Mouse (Mus musculus) MEL (cell line): ENCODE results near the gene Rap1b. TPM values are rescaled to one million over a fixed set of nuclear protein-coding genes. Genes with fewer than 3 reads are reported as not detected.

ENCODE experiments used
- DNase-seq: peaks from one replicate; pipeline ENCODE4 v3.0.0; 2011; ENCODE audit warnings: low read depth, low spot score
- H3K27ac ChIP-seq: 2 replicates; pipeline ENCODE4 v1.5.1; 2012; ENCODE audit warnings: low read depth, mild to moderate bottlenecking, control low read depth, low read length, moderate library complexity; ENCODE audit not compliant: control insufficient read depth
- H3K27me3 ChIP-seq, 2 experiments: fragments of 150-350 bp in 1 of 2; sonication (generic) in 1 of 2; 2 replicates each; pipeline ENCODE4 v1.6.1; 2012; ENCODE audit warnings: low read length in 2 of 2, mild to moderate bottlenecking in 2 of 2, improper control_type of control experiment in 1 of 2, moderate library complexity in 1 of 2; ENCODE audit not compliant: insufficient read depth in 2 of 2, control insufficient read depth in 1 of 2
- H3K36me3 ChIP-seq, 2 experiments: 2 replicates each; pipeline ENCODE4 v1.6.1; 2012 to 2014; ENCODE audit warnings: low read length in 2 of 2, improper control_type of control experiment in 1 of 2, inconsistent platforms in 1 of 2, mild to moderate bottlenecking in 1 of 2; ENCODE audit not compliant: insufficient read depth in 2 of 2, control insufficient read depth in 1 of 2
- H3K4me1 ChIP-seq, 2 experiments: fragments of 150-350 bp in 1 of 2; sonication (generic) in 1 of 2; 2 replicates each; pipeline ENCODE4 v1.6.1; 2012; ENCODE audit warnings: low read length in 2 of 2, improper control_type of control experiment in 1 of 2, mild to moderate bottlenecking in 1 of 2; ENCODE audit not compliant: insufficient read depth in 2 of 2, control insufficient read depth in 1 of 2
- H3K4me3 ChIP-seq, 2 experiments: fragments of 150-350 bp in 1 of 2; sonication (generic) in 1 of 2; 2 replicates each; pipeline ENCODE4 v1.5.1; 2012; ENCODE audit warnings: low read depth in 2 of 2, low read length in 2 of 2, mild to moderate bottlenecking in 2 of 2, moderate library complexity in 2 of 2, control low read depth in 1 of 2, improper control_type of control experiment in 1 of 2; ENCODE audit not compliant: control insufficient read depth in 1 of 2, insufficient read depth in 1 of 2
- H3K79me2 ChIP-seq: 2 replicates; pipeline ENCODE4 v1.6.1; 2012; ENCODE audit warnings: mild to moderate bottlenecking, low read length, moderate library complexity; ENCODE audit not compliant: control insufficient read depth, poor library complexity, insufficient read depth
- H3K9ac ChIP-seq: 2 replicates; pipeline ENCODE4 v1.6.1; 2012; ENCODE audit warnings: low read depth, mild to moderate bottlenecking, control low read depth, low read length, moderate library complexity; ENCODE audit not compliant: control insufficient read depth, poor library complexity, severe bottlenecking
- H3K9me3 ChIP-seq: fragments of 150-350 bp; sonication (generic); replicated peaks from 2 replicates; pipeline ENCODE4 v1.6.1; 2012; ENCODE audit warnings: mild to moderate bottlenecking, low read length, improper control_type of control experiment, moderate library complexity; ENCODE audit not compliant: insufficient read depth
- BHLHE40 ChIP-seq: IDR thresholded peaks from 2 replicates; pipeline ENCODE4 v1.6.1; 2012; ENCODE audit warnings: low read depth, mild to moderate bottlenecking, inconsistent platforms, low read length, improper control_type of control experiment, borderline replicate concordance
- CHD1 ChIP-seq: IDR thresholded peaks from 2 replicates; pipeline ENCODE4 v1.6.1; 2012; ENCODE audit warnings: low read depth, mild to moderate bottlenecking, inconsistent platforms, low read length, improper control_type of control experiment
- CHD2 ChIP-seq: IDR thresholded peaks from 2 replicates; pipeline ENCODE4 v1.6.1; 2011; ENCODE audit warnings: low read length, improper control_type of control experiment
- CTCF ChIP-seq, 3 experiments: IDR thresholded peaks in 2 of 3; conservative IDR thresholded peaks in 1 of 3; 2 replicates each; pipeline ENCODE4 v1.5.1; 2011 to 2012; ENCODE audit warnings: low read length in 3 of 3, low read depth in 2 of 3, mild to moderate bottlenecking in 2 of 3, improper control_type of control experiment in 1 of 3, inconsistent platforms in 1 of 3, mixed read lengths in 1 of 3, moderate library complexity in 1 of 3; ENCODE audit not compliant: control insufficient read depth in 1 of 3, insufficient read depth in 1 of 3, poor library complexity in 1 of 3, severe bottlenecking in 1 of 3
- E2F4 ChIP-seq: IDR thresholded peaks from 2 replicates; pipeline ENCODE4 v1.6.1; 2011; ENCODE audit warnings: low read depth, low read length, improper control_type of control experiment, borderline replicate concordance
- ELF1 ChIP-seq: IDR thresholded peaks from 2 replicates; pipeline ENCODE4 v1.6.1; 2014; ENCODE audit warnings: low read depth, mild to moderate bottlenecking, inconsistent platforms, low read length, improper control_type of control experiment, moderate library complexity
- ETS1 ChIP-seq: IDR thresholded peaks from 2 replicates; pipeline ENCODE4 v1.6.1; 2012; ENCODE audit warnings: low read depth, mild to moderate bottlenecking, inconsistent platforms, low read length, improper control_type of control experiment, moderate library complexity
- MAZ ChIP-seq: IDR thresholded peaks from 2 replicates; pipeline ENCODE4 v1.6.1; 2012; ENCODE audit warnings: low read depth, mild to moderate bottlenecking, inconsistent platforms, low read length, improper control_type of control experiment
- NRF1 ChIP-seq: IDR thresholded peaks from 2 replicates; pipeline ENCODE4 v1.6.1; 2014; ENCODE audit warnings: low read depth, mild to moderate bottlenecking, inconsistent platforms, low read length, improper control_type of control experiment, moderate library complexity; ENCODE audit not compliant: poor library complexity, insufficient read depth, severe bottlenecking
- RAD21 ChIP-seq: IDR thresholded peaks from 2 replicates; pipeline ENCODE4 v1.6.1; 2011; ENCODE audit warnings: mild to moderate bottlenecking, low read depth, low read length, improper control_type of control experiment
- SMC3 ChIP-seq: IDR thresholded peaks from 2 replicates; pipeline ENCODE4 v1.6.1; 2011; ENCODE audit warnings: low read depth, low read length, improper control_type of control experiment
- TCF12 ChIP-seq: IDR thresholded peaks from 2 replicates; pipeline ENCODE4 v1.6.1; 2014; ENCODE audit warnings: low read depth, mild to moderate bottlenecking, inconsistent platforms, low read length, improper control_type of control experiment, moderate library complexity
- USF2 ChIP-seq, 2 experiments: IDR thresholded peaks; 2 replicates each; pipeline ENCODE4 v1.6.1; 2011 to 2012; ENCODE audit warnings: improper control_type of control experiment in 2 of 2, low read length in 2 of 2, borderline replicate concordance in 1 of 2, inconsistent platforms in 1 of 2, low read depth in 1 of 2, mild to moderate bottlenecking in 1 of 2; ENCODE audit not compliant: insufficient read depth in 1 of 2
- ZC3H11A ChIP-seq: IDR thresholded peaks from 2 replicates; pipeline ENCODE4 v1.6.1; 2012; ENCODE audit warnings: low read depth, mild to moderate bottlenecking, inconsistent platforms, low read length, improper control_type of control experiment
- ZKSCAN1 ChIP-seq: IDR thresholded peaks from 2 replicates; pipeline ENCODE4 v1.6.1; 2012; ENCODE audit warnings: low read depth, mild to moderate bottlenecking, inconsistent platforms, low read length, improper control_type of control experiment, moderate library complexity
- ZMIZ1 ChIP-seq: IDR thresholded peaks from 2 replicates; pipeline ENCODE4 v1.6.1; 2012; ENCODE audit warnings: low read depth, mild to moderate bottlenecking, inconsistent platforms, low read length, improper control_type of control experiment, moderate library complexity
- ZNF384 ChIP-seq: IDR thresholded peaks from 2 replicates; pipeline ENCODE4 v1.6.1; 2012; ENCODE audit warnings: low read depth, mild to moderate bottlenecking, inconsistent platforms, low read length, improper control_type of control experiment
- polyA plus RNA-seq, 2 experiments: library from polyadenylated mRNA; stranded (reverse) in 1 of 2; unstranded in 1 of 2; fragments of >175 nt in 1 of 2; fragments of >200 nt in 1 of 2; gene quantifications; 2 replicates each; pipeline versions ENCODE4 v1.2.1 to v1.2.4; 2012; ENCODE audit warnings: low replicate concordance in 2 of 2, low read depth in 1 of 2; ENCODE audit not compliant: insufficient read length in 2 of 2, insufficient read depth in 1 of 2, missing spikeins in 1 of 2
- total RNA-seq: library from RNA; depleted of rRNA; stranded (reverse); fragments of 300-350 nt; gene quantifications from 2 replicates; pipeline ENCODE4 v1.2.3, GENCODE M21; 2012

Rap1b gene
- total and polyA plus RNA-seq, 3 experiments, result 42.3 to 89.1 (median 83.3) TPM

- TF ChIP-seq CHD2, result no peak
- no peak for TF ChIP-seq ELF1
- no peak for TF ChIP-seq ZKSCAN1
- 0 out of 2 replicates have a peak, but pooled peaks have one; percentile 31 for TF ChIP-seq ZNF384
- TF ChIP-seq CHD1, result no peak
- Histone ChIP-seq H3K9ac (no peak overlapping the region), H3K36me3 (peaks cover 0 to 7% of the 10 kb centered on the region in 2 experiments; a peak in 1 of 4 replicates), H3K4me3 (no peak overlapping the region), H3K9me3 (no peaks in the 10 kb centered on the region), H3K27me3 (no peaks in the 10 kb centered on the region), H3K4me1 (peaks cover 2 to 7% of the 10 kb centered on the region in 2 experiments; a peak in 1 of 4 replicates), H3K27ac (no peak overlapping the region), H3K79me2 (no peaks in the 10 kb centered on the region; the same call in 1 of the 2 replicates)
- no peak for DNase-seq
Measured at GRCm38 (mm10) chr10:117797684-117798083, 48.2 kb downstream of the Rap1b start.

- no peak overlapping the region for H3K27ac ChIP-seq
- peaks cover 0 to 7% of the 10 kb centered on the region in 2 experiments; a peak in 1 of 4 replicates for H3K36me3 ChIP-seq
- no peak for DNase-seq
- H3K4me3 ChIP-seq, result no peak overlapping the region
- H3K9me3 ChIP-seq, result no peaks in the 10 kb centered on the region
- H3K79me2 ChIP-seq, result peaks cover 4% of the 10 kb centered on the region
- H3K9ac ChIP-seq, result no peak overlapping the region
- no peaks in the 10 kb centered on the region for H3K27me3 ChIP-seq
- TF ChIP-seq USF2 (IDR thresholded peaks at IDR 0.05; ENCODE audit: borderline replicate concordance in 1 of 2, insufficient read depth in 1 of 2, low read depth in 1 of 2, low read length in 2 of 2), result no peak
- no peak for TF ChIP-seq SMC3
- no peak for TF ChIP-seq NRF1
- TF ChIP-seq BHLHE40, result no peak
- TF ChIP-seq ETS1, result no peak
- no peak for TF ChIP-seq TCF12
- TF ChIP-seq ZKSCAN1, result no peak
- TF ChIP-seq E2F4, result no peak
- no peak for TF ChIP-seq CHD1
- H3K4me1 ChIP-seq, result peaks cover 2 to 7% of the 10 kb centered on the region in 2 experiments; a peak in 1 of 4 replicates
Measured at GRCm38 (mm10) chr10:117797106-117797505, 48.7 kb downstream of the Rap1b start.

GRCm38 (mm10) chr10:117796181-117796580 lies 49.7 kb downstream of the Rap1b start:
- no peak overlapping the region for H3K27ac ChIP-seq
- DNase-seq, result peak; percentile 63
- peaks cover 12% of the 10 kb centered on the region for H3K79me2 ChIP-seq
- no peak overlapping the region for H3K9ac ChIP-seq
- peaks cover 0 to 11% of the 10 kb centered on the region in 2 experiments; a peak in 2 of 4 replicates for H3K36me3 ChIP-seq
- H3K4me1 ChIP-seq, result peaks cover 5 to 10% of the 10 kb centered on the region in 2 experiments
- TF ChIP-seq ZC3H11A (peak; percentile 13; the same call in 1 of the 2 replicates), MAZ (no peak), ZMIZ1 (no peak), CTCF (IDR thresholded peaks at IDR 0.05 in 2 of 3, conservative IDR thresholded peaks at IDR 0.05 in 1 of 3; ENCODE audit: control insufficient read depth in 1 of 3, insufficient read depth in 1 of 3, low read depth in 2 of 3, low read length in 3 of 3, poor library complexity in 1 of 3, severe bottlenecking in 1 of 3) (peak; percentile 56 to 83 (median 58)), RAD21 (peak; percentile 42), SMC3 (peak; percentile 27; the same call in 1 of the 2 replicates)
- H3K27me3 ChIP-seq, result no peaks in the 10 kb centered on the region
- no peaks in the 10 kb centered on the region for H3K9me3 ChIP-seq
- H3K4me3 ChIP-seq, result no peak overlapping the region
